Mouse (Mus musculus) right cerebral cortex, postnatal 14 days (tissue): ENCODE results near the gene Rras2.

Experiments used
- DNase-seq: peaks from one replicate; pipeline ENCODE4 v3.0.0; 2022

Gene Rras2

DNA sequence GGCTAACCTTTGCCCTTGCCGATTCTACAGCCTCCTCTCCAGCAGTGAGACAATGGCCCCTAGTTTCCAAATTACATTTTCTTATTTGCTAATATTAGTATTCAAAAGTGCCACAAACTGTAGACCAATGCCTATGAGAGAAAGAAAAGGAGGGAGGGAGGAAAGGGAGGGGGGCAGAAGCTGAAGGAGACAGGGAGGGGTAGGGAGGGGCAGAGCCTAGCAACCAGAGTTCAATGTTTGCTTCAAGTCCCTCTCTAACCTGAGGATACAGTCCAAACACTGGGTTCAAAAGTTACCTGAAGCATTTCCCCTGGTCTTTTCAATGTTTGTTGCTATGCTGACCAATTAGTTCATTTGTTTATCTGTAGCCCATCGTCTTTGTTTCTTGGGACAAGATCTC is 7.1 kb downstream of the Rras2 start:
- DNase-seq: no peak

DNA sequence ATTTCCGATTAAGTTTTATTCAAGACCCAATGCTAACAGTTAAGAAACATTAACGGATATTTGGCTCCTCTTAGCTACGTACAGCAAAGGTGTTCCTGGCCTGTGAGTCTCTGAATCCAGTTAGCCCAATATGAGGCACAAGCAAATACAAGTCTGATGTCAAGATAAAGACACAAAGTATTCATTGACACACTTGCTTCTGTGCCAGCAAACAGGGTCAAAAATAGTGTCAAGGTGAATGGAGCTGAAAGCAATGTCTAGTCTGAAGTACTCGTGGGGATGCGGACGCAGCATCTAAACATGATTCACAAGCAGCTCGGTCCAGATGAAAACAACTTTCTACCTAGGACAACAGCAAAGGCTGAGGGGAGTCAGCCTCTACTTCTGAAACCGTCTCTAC is 11.7 kb downstream of the Rras2 start:
- no peak for DNase-seq

- DNase-seq: no peak
Observed at GRCm38 (mm10) chr7:114103629-114104347, 13.8 kb downstream of the Rras2 start.

DNA sequence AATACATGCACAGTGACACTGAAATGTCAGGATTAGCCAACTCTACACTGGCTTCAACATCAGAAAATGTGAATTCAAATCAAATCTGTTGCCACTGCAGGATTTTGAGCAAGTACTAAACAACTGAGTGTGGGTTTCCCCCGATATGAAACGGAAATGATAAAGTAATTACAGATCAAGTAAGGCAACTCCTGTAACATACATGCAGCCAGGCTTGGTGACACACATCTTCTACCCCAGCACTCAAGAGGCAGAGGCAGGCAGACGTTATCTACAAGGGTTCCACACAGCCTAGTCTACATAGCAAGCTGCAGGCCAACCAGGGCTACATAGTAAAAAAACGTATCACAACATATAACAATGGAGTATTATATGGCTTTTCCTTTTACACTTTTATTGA is 14.4 kb downstream of the Rras2 start:
- DNase-seq: no peak

GRCm38 (mm10) chr7:114102609-114103008 is 15.0 kb downstream of the Rras2 start:
- DNase-seq: no peak

DNA sequence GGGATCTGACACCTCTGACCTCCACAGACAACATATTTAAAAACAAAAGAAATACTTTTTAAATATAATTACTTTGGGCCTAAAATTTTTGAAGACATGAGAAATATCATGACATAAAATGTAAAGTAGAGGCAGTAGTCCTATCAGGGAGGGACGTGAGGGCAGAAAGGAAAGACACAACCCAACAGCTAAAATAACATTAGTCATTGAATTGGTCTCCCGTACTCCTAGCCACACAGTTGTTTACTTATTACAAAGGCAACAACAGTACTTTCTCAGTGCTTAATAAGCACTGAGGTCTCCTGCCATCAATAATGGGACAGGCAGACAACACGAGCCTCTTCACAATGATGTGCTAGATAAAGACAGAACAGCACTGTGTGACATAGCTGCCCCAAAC is 16.2 kb downstream of the Rras2 start:
- no peak for DNase-seq

DNA sequence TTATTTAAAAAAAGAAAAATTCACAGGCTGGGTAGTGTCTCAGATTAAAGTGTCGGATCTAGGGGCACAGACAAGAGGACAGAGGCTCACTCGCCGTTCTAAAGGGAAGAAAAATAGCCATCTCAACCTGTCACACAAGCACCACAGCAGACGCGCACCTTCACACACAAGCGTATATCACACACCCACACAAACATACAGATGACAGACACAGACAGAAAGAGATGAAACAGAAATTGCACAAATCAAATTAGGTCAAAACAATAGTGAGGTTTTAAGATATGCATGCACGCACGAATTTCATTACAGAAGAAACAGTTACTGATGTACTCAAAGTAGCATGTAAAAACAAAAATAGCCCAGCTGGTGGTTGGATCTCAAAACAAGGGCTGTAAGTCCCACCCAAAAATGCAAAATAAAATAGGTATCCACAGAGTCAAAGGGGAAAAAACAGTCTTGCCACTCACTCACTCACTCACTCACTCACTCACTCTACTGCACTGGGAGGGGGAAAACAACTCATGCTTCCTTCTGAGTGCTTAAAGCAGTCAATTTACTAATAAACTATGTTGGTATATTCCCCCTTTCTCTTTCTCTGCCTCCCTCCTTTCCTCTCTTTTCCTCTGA is 23.9 kb downstream of the Rras2 start:
- DNase-seq: no peak

- no peak for DNase-seq
Observed at GRCm38 (mm10) chr7:114090892-114091545, 26.6 kb downstream of the Rras2 start.

GRCm38 (mm10) chr7:114090231-114090630 is 27.4 kb downstream of the Rras2 start:
- no peak for DNase-seq

DNA sequence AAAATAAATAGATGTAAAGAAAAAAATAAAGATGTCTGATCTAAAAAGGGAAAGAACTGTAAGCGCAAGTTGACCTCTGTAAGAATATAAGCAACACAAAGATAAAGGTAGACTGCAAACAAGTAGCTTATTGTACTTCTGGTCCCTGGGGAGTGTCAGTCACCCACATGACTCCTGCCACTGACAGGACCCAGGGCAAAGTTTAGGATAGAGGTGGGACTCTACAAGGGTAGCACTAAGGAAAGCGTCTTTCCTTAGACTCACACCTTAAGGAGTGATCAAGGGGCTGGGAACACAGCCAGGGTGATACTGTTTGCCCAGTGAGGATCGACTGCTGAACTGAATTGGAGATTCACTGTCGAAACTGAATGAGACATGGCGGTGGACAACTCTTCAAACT is 28.7 kb downstream of the Rras2 start:
- DNase-seq: no peak

GRCm38 (mm10) chr7:114087986-114088385 is 29.6 kb downstream of the Rras2 start:
- DNase-seq: no peak

- DNase-seq: no peak
Observed at GRCm38 (mm10) chr7:114087341-114087740, 30.2 kb downstream of the Rras2 start.

DNA sequence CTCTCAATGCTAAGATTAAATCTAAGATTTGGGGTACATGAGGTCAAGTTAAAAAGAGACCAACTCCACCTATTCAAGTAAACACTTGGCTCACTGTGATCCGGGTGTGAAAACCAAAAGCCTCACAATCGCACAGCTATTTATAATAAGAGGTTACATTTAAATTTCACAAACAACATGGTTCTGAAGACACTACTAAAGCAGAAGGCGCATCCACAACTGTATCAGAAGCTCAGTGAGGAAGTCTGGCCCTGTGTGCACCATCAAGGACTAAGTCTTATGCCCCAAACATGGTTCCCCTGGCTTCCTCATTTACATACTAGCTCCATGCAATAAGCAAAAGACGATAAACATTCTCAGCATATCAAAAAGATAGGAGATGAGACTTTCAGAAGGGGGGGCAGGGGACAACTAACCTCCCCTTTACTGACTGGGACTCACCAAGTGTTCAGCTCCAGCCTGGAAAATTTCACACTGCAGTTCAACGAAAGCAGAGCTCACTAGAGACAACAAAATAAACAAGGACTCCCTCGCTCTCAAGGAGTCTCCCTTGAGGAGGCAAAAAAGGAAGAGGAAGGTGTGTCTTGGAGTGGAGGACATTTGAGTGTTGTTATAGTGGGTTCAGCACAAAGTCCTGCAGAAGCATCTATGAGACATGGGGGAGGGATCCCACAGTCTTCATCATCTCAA is 31.4 kb downstream of the Rras2 start:
- no peak for DNase-seq

- no peak for DNase-seq
Observed at GRCm38 (mm10) chr7:114083760-114084159, 33.8 kb downstream of the Rras2 start.

- no peak for DNase-seq
Observed at GRCm38 (mm10) chr7:114083088-114083487, 34.5 kb downstream of the Rras2 start.

- no peak for DNase-seq
Observed at GRCm38 (mm10) chr7:114081633-114082420, 35.8 kb downstream of the Rras2 start.

DNA sequence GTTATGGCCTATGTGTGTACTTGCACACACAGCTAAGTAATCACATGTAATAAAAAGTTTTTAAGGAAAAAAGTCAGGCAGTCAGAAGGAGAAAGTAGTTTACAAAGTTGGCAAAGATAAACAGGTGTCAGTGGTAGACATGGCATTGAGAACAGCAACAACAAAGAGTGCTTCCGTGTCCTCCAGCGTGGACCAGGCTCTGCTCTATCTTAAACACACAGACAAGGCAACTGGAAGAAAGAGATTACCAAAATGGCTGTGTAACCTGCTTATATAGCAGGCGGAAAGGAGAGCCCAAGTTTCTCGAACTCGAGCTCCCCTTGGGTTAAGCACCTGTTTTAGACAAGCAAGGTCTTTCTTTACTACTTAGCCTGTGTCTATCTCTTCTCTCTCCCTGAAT is 37.3 kb downstream of the Rras2 start:
- DNase-seq: no peak

GRCm38 (mm10) chr7:114079343-114079742 is 38.2 kb downstream of the Rras2 start:
- no peak for DNase-seq

- no peak for DNase-seq
Observed at GRCm38 (mm10) chr7:114074595-114074994, 43.0 kb downstream of the Rras2 start.

DNA sequence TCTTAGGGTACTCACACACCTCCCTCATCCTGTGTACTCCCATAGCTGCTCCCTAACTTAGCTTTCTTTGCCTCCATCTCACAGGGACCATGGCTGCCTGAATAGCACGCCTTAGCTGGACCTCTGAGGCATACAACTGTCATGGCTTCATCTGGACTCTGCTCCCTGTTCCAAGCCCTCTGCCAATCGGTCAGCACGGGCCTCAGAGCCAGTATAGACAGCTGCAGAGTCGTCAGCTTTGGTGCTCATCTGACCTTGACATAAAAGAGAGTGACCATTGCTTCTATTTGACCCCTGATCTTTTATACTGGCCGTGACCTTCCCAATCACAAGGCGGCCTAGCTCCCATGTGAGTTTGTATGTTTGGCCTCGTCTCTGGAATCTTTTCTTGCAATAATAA is 43.4 kb downstream of the Rras2 start:
- no peak for DNase-seq

- DNase-seq: peak; percentile 42
Observed at GRCm38 (mm10) chr7:114071851-114072616, 45.5 kb downstream of the Rras2 start.

DNA sequence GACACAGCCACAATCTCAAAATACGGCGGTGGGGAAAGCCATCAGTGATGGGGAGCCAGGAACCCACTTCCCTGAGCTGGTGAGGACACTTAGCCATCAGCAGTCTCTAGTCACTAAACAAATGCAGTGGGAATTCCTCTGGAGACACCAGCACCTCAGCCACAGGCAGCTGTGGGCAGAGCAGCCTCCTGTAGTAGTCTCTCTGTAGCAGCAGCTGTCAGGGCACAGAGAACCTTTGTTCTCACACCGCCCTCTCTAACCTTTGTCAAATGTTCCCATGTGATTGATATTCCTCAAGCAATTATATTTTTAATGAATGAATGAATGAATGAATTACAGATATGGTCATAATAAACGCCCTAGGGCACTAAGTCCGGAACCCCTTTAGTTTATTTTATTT is 46.2 kb downstream of the Rras2 start:
- DNase-seq: no peak
